Mouse (Mus musculus) layer of hippocampus, postnatal 10 days (tissue): ENCODE data around the gene Efna1. TPM values are rescaled to one million over a fixed set of nuclear protein-coding genes. Genes with fewer than 3 reads are reported as not detected.

Experiments used
- DNase-seq, 2 experiments: peaks; one replicate each; pipeline ENCODE4 v3.0.0; 2021; ENCODE audit warnings: low spot score in 2 of 2
- microRNA-seq, 2 experiments: library from miRNA; unstranded; fragments of <30 nt; microRNA quantifications; one replicate each; pipeline ENCODE4 v1.2.0; 2021
- total RNA-seq, 2 experiments: library from RNA; stranded (reverse); gene quantifications; 2 replicates each; pipeline ENCODE4 v1.2.3; 2021

Efna1 gene
- total RNA-seq, 2 experiments from 2014 or later: 6.4 to 7.2 TPM

- DNase-seq: no peak
These were observed 54.6 kb downstream of the Efna1 start for GRCm38 (mm10) chr3:89226361-89226760.

DNA sequence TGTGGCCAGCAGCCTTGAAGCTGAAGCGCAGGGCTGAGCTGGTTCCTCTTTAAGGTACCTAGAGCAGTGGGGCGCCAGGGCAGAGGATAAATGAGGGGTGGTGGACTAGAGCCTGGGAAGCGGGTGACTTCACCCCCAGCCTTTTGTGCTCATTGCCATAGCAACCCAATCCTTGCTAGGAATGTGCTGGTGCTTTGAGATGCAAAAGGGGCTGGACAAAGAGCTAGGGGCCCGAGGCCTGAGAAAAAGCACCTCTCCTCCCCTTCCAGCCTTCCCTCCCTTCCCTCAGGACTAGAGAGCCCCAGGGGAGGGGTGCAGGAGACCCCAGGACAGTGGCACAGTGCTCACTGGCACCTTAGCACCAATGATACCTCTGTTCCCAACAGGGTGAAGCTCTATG, 55.0 kb downstream of the Efna1 start:
- peak in 1 of 2 experiments; percentile 62 for DNase-seq

- DNase-seq: no peak
These were observed 55.6 kb downstream of the Efna1 start for GRCm38 (mm10) chr3:89225321-89225815.

DNA sequence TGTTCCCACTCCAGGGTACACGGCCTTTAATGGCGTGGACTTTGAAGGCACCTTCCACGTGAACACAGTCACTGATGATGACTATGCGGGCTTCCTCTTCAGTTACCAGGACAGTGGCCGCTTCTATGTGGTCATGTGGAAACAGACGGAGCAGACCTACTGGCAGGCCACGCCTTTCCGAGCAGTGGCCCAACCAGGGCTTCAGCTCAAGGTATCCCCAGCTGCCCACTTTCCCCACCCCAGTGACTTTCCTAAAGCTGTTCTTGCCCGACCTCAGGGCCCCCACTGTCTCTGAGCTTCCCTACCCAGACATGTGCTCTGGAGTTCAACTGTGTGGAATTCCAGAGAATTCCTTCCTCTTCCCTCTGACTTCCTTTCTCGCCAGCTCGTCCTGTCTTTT, 56.1 kb downstream of the Efna1 start:
- peak in 1 of 2 experiments; percentile 21 for DNase-seq

Small RNAs within 50 kb of the gene (microRNA-seq; reads per million reads assigned to microRNA genes)
- gene Mir92b: 6,307 to 8,460 reads per million in 2 experiments

Other genes starting within 250 kb of the Efna1 start
- gene Rusc1, start 187.8 kb downstream of the Efna1 start, total RNA-seq: 100 to 1,000 TPM; 164 to 173 TPM
- gene Gm43738, start 180.0 kb downstream of the Efna1 start, total RNA-seq: under 1 TPM in 1 of 2 experiments, not detected in 1; 0.18 TPM
- 100 to 1,000 TPM; 159 to 162 TPM for gene Fdps, start 179.2 kb downstream of the Efna1 start, total RNA-seq
- gene Pklr, start 145.0 kb downstream of the Efna1 start, total RNA-seq: under 1 TPM; 0.22 to 0.48 TPM
- gene Hcn3, start 120.9 kb downstream of the Efna1 start, total RNA-seq: 10 to 100 TPM; 30.9 to 35.1 TPM
- gene Clk2, start 116.3 kb downstream of the Efna1 start, total RNA-seq: 10 to 100 TPM; 52.0 to 55.9 TPM
- gene Scamp3, start 103.7 kb downstream of the Efna1 start, total RNA-seq: 10 to 100 TPM; 79.4 to 79.6 TPM
- 10 to 100 TPM; 65.8 to 69.5 TPM for gene Fam189b, start 98.0 kb downstream of the Efna1 start, total RNA-seq
- 10 to 100 TPM; 57.9 to 58.7 TPM for gene Gba, start 78.2 kb downstream of the Efna1 start, total RNA-seq
- 10 to 100 TPM; 45.2 to 48.4 TPM for gene Thbs3, start 66.0 kb downstream of the Efna1 start, total RNA-seq
- 100 to 1,000 TPM in 1 of 2 experiments, 10 to 100 TPM in 1; 92.8 to 109 TPM for gene Mtx1, start 54.1 kb downstream of the Efna1 start, total RNA-seq
- under 1 TPM; 0.66 to 0.89 TPM for gene Muc1, start 52.1 kb downstream of the Efna1 start, total RNA-seq
- 10 to 100 TPM; 72.8 to 95.1 TPM for gene Krtcap2, start 35.2 kb downstream of the Efna1 start, total RNA-seq
- gene Trim46, start 34.8 kb downstream of the Efna1 start, total RNA-seq: 100 to 1,000 TPM; 101 to 112 TPM
- 10 to 100 TPM; 53.3 to 66.3 TPM for gene Dpm3, start 21.8 kb downstream of the Efna1 start, total RNA-seq
- gene Slc50a1, start 10.6 kb downstream of the Efna1 start, total RNA-seq: 10 to 100 TPM; 27.6 to 29.8 TPM
- 10 to 100 TPM; 59.9 to 63.1 TPM for gene Efna3, start 41.8 kb upstream of the Efna1 start, total RNA-seq
- 1 to 10 TPM; 2.7 to 3.4 TPM for gene Efna4, start 56.9 kb upstream of the Efna1 start, total RNA-seq
- 100 to 1,000 TPM; 102 to 105 TPM for gene Adam15, start 68.9 kb upstream of the Efna1 start, total RNA-seq
- gene Dcst2, start 80.8 kb upstream of the Efna1 start, total RNA-seq: under 1 TPM; 0.51 to 0.71 TPM
- under 1 TPM in 1 of 2 experiments, not detected in 1; 0.59 TPM for gene Dcst1, start 84.1 kb upstream of the Efna1 start, total RNA-seq
- 1 to 10 TPM; 6.6 to 8.7 TPM for gene Zbtb7b, start 113.6 kb upstream of the Efna1 start, total RNA-seq
- 1 to 10 TPM in 1 of 2 experiments, not detected in 1; 3.5 TPM for gene Lenep, start 121.7 kb upstream of the Efna1 start, total RNA-seq
- gene Flad1, start 130.7 kb upstream of the Efna1 start, total RNA-seq: 10 to 100 TPM; 28.8 to 33.6 TPM
- 10 to 100 TPM in 1 of 2 experiments, 1 to 10 TPM in 1; 9.8 to 10.9 TPM for gene Cks1b, start 137.2 kb upstream of the Efna1 start, total RNA-seq
- gene Shc1, start 137.3 kb upstream of the Efna1 start, total RNA-seq: 10 to 100 TPM; 14.7 to 15.1 TPM
- 10 to 100 TPM; 48.5 to 52.3 TPM for gene Pygo2, start 149.1 kb upstream of the Efna1 start, total RNA-seq
- gene Pbxip1, start 155.6 kb upstream of the Efna1 start, total RNA-seq: 10 to 100 TPM; 43.3 to 45.2 TPM
- 10 to 100 TPM; 44.0 to 46.9 TPM for gene Pmvk, start 173.4 kb upstream of the Efna1 start, total RNA-seq
- 10 to 100 TPM; 28.5 to 30.3 TPM for gene Kcnn3, start 239.0 kb upstream of the Efna1 start, total RNA-seq